Mouse (Mus musculus): ENCODE measurements at regions not wholly inside any gene's neighbourhood (a gene's known extent, or its start where the extent isn't known, plus 50 kb on each side); places are given as distances from the start of the nearest gene placed in this dataset.

DNA sequence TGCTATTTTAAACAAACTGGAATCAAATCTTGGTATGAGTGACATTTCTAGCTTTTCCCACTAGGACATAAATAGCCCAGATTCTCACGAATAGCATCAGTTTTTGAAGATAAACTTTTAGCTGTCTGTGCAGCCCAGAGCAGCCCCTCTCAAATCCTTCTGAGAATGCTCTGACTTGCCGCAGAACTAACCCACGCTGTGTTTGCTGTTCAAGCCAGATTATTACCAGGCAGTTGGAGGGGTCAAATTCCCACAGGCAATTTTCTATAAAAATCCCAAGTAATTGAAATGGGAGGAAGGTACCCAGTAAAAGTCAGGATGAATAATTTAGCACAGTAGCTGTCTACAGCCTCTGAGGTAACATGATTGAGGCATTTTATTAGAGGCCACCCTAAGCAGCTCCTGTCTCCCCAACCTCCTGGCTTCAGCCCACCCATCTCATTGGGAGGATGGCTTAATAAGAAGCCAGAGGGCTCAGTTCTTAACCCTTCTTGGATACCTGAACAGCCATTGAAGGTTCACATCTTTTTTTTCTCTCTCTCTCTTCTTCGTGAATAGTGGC is 84.4 kb downstream of the Snx18 start:
- no peak for TF ChIP-seq POLR2A (IDR thresholded peaks at IDR 0.05; ENCODE audit: low read depth, low read length)
- TF ChIP-seq CTCF (IDR thresholded peaks at IDR 0.05; ENCODE audit: extremely low read depth, insufficient read length, insufficient replicate concordance, low read depth, low read length): no peak
